In genomic region chr1:134243505-134243904, GRCm38 (mm10) we compare ENCODE assay signal across 13 mouse cellular contexts. TPM values are rescaled to one million over a fixed set of nuclear protein-coding genes. Genes with fewer than 3 reads are reported as not detected.
A peak's percentile ranks its signal among the peaks of the same experiment; 100 is the strongest.
DNase-seq lines count a peak whose midpoint lies in the region; ATAC-seq and TF ChIP-seq lines count a peak whose summit lies in the region.
"Had no signal": no experiment of that assay in that cellular context is flagged by ENCODE, and none has a peak within 500 bp of the region (broad histone marks: within the 10 kb centered on the region; RNA-seq: fewer than 3 reads in every experiment).

No protein-coding gene starts in this region.

- H3K9ac ChIP-seq in heart, embryonic 15.5 days: 0 out of 2 replicates have a peak overlapping the region, but pooled peaks have one; percentile 28
- no peak overlapping the region for H3K9ac ChIP-seq in midbrain, embryonic 16.5 days (ENCODE audit: low read depth, low read length)
- H3K9ac ChIP-seq in midbrain, embryonic 15.5 days: no peak overlapping the region
- H3K9ac ChIP-seq in stomach, embryonic 16.5 days (ENCODE audit: low read length): peak overlapping the region; percentile 52; the same call in 1 of the 2 replicates
- H3K9ac ChIP-seq in intestine, postnatal 0 days (ENCODE audit: low read depth, low read length): no peak overlapping the region
- no peak overlapping the region for H3K9ac ChIP-seq in forebrain, embryonic 15.5 days (replicated peaks)
- H3K9ac ChIP-seq: forebrain, embryonic 12.5 days; liver, embryonic 12.5 days had no signal

- no peak overlapping the region for H3K4me3 ChIP-seq in heart, embryonic 15.5 days
- no peak overlapping the region for H3K4me3 ChIP-seq in midbrain, embryonic 16.5 days (ENCODE audit: low read depth, low read length)
- H3K4me3 ChIP-seq in midbrain, embryonic 15.5 days: no peak overlapping the region
- no peak overlapping the region for H3K4me3 ChIP-seq in lung, adult 2 months (replicated peaks; ENCODE audit: extremely low read depth, low read depth, low read length)
- H3K4me3 ChIP-seq in stomach, embryonic 16.5 days (replicated peaks; ENCODE audit: low read length): 0 out of 2 replicates have a peak overlapping the region, but pooled peaks have one; percentile 12
- H3K4me3 ChIP-seq in intestine, postnatal 0 days (ENCODE audit: low read depth, low read length): no peak overlapping the region
- H3K4me3 ChIP-seq in forebrain, embryonic 15.5 days: no peak overlapping the region
- H3K4me3 ChIP-seq: liver, embryonic 12.5 days had no signal

- no peak for DNase-seq in heart, adult 9 months (ENCODE audit: low spot score in 2 of 2)
- DNase-seq in lung, adult 2 months: peak; percentile 44

- no peak overlapping the region for H3K4me2 ChIP-seq in heart, embryonic 15.5 days
- no peak overlapping the region; the same call in 1 of the 2 replicates for H3K4me2 ChIP-seq in midbrain, embryonic 16.5 days (ENCODE audit: low read length)
- H3K4me2 ChIP-seq in midbrain, embryonic 15.5 days: no peak overlapping the region
- peak overlapping the region; percentile 50; the same call in 1 of the 2 replicates for H3K4me2 ChIP-seq in stomach, embryonic 16.5 days (ENCODE audit: low read depth, low read length)
- no peak overlapping the region for H3K4me2 ChIP-seq in intestine, postnatal 0 days (replicated peaks; ENCODE audit: low read depth)
- H3K4me2 ChIP-seq in forebrain, embryonic 15.5 days (replicated peaks): no peak overlapping the region

- peaks cover 27% of the 10 kb centered on the region for H3K4me1 ChIP-seq in heart, embryonic 15.5 days (replicated peaks)
- H3K4me1 ChIP-seq in midbrain, embryonic 16.5 days (ENCODE audit: control insufficient read depth, insufficient read depth, low read length): peaks cover 8% of the 10 kb centered on the region
- H3K4me1 ChIP-seq in midbrain, embryonic 15.5 days: peaks cover 8% of the 10 kb centered on the region
- no peaks in the 10 kb centered on the region for H3K4me1 ChIP-seq in lung, adult 2 months (ENCODE audit: control insufficient read depth, insufficient read depth, low read length)
- H3K4me1 ChIP-seq in stomach, embryonic 16.5 days (ENCODE audit: control insufficient read depth, insufficient read depth, low read length): peaks cover 13% of the 10 kb centered on the region
- no peaks in the 10 kb centered on the region for H3K4me1 ChIP-seq in intestine, postnatal 0 days (replicated peaks; ENCODE audit: control insufficient read depth, insufficient read depth, low read length)
- peaks cover 8% of the 10 kb centered on the region for H3K4me1 ChIP-seq in forebrain, embryonic 15.5 days

- no peaks in the 10 kb centered on the region for H3K36me3 ChIP-seq in heart, embryonic 15.5 days
- H3K36me3 ChIP-seq in midbrain, embryonic 16.5 days (ENCODE audit: control insufficient read depth, insufficient read depth, low read length): no peaks in the 10 kb centered on the region
- no peaks in the 10 kb centered on the region for H3K36me3 ChIP-seq in midbrain, embryonic 15.5 days (replicated peaks)
- no peaks in the 10 kb centered on the region for H3K36me3 ChIP-seq in stomach, embryonic 16.5 days (ENCODE audit: control insufficient read depth, insufficient read depth, low read length)
- H3K36me3 ChIP-seq in intestine, postnatal 0 days (ENCODE audit: control insufficient read depth, insufficient read depth): no peaks in the 10 kb centered on the region
- H3K36me3 ChIP-seq in forebrain, embryonic 15.5 days: no peaks in the 10 kb centered on the region
- H3K36me3 ChIP-seq: forebrain, embryonic 12.5 days; hindbrain, embryonic 15.5 days; liver, embryonic 12.5 days; midbrain, embryonic 12.5 days had no signal

- no peak overlapping the region for H3K27ac ChIP-seq in heart, embryonic 15.5 days
- no peak overlapping the region for H3K27ac ChIP-seq in midbrain, embryonic 16.5 days (ENCODE audit: low read length)
- H3K27ac ChIP-seq in midbrain, embryonic 15.5 days: no peak overlapping the region
- peak overlapping the region; percentile 53 for H3K27ac ChIP-seq in stomach, embryonic 16.5 days (ENCODE audit: low read length)
- H3K27ac ChIP-seq in intestine, postnatal 0 days (ENCODE audit: low read depth, low read length): no peak overlapping the region
- H3K27ac ChIP-seq in forebrain, embryonic 15.5 days (replicated peaks): no peak overlapping the region
- H3K27ac ChIP-seq: forebrain, embryonic 12.5 days; hindbrain, embryonic 15.5 days; liver, embryonic 12.5 days; midbrain, embryonic 12.5 days had no signal

- no peaks in the 10 kb centered on the region for H3K9me3 ChIP-seq in heart, embryonic 15.5 days (replicated peaks)
- no peaks in the 10 kb centered on the region for H3K9me3 ChIP-seq in midbrain, embryonic 16.5 days (replicated peaks; ENCODE audit: control insufficient read depth, low read length, poor library complexity, severe bottlenecking)
- H3K9me3 ChIP-seq in midbrain, embryonic 15.5 days: no peaks in the 10 kb centered on the region
- no peaks in the 10 kb centered on the region for H3K9me3 ChIP-seq in stomach, embryonic 16.5 days (replicated peaks; ENCODE audit: control insufficient read depth, low read length)
- no peaks in the 10 kb centered on the region for H3K9me3 ChIP-seq in intestine, postnatal 0 days (ENCODE audit: control insufficient read depth)
- no peaks in the 10 kb centered on the region for H3K9me3 ChIP-seq in forebrain, embryonic 15.5 days
- H3K9me3 ChIP-seq: forebrain, embryonic 12.5 days; hindbrain, embryonic 15.5 days; liver, embryonic 12.5 days; midbrain, embryonic 12.5 days had no signal

- no peak for ATAC-seq in heart, embryonic 15.5 days (replicated peaks; ENCODE audit: insufficient number of reproducible peaks, insufficient read depth, low FRiP score, low read depth)
- 0 out of 2 replicates have a peak, but pooled peaks have one; percentile 19 for ATAC-seq in midbrain, embryonic 16.5 days
- ATAC-seq in midbrain, embryonic 15.5 days (replicated peaks): no peak
- ATAC-seq in stomach, embryonic 16.5 days (ENCODE audit: insufficient read depth, low FRiP score): peak; percentile 29; the same call in 1 of the 2 replicates
- no peak for ATAC-seq in intestine, postnatal 0 days
- ATAC-seq in forebrain, embryonic 15.5 days (replicated peaks): no peak

- no peaks in the 10 kb centered on the region for H3K27me3 ChIP-seq in heart, embryonic 15.5 days
- no peaks in the 10 kb centered on the region for H3K27me3 ChIP-seq in midbrain, embryonic 16.5 days (ENCODE audit: control insufficient read depth, insufficient read depth, low read depth, low read length)
- peaks cover 6% of the 10 kb centered on the region; the same call in 1 of the 2 replicates for H3K27me3 ChIP-seq in midbrain, embryonic 15.5 days (replicated peaks)
- peaks cover 5% of the 10 kb centered on the region; the same call in 1 of the 2 replicates for H3K27me3 ChIP-seq in stomach, embryonic 16.5 days (ENCODE audit: control insufficient read depth, insufficient read depth, low read length)
- H3K27me3 ChIP-seq in intestine, postnatal 0 days (replicated peaks; ENCODE audit: control insufficient read depth, insufficient read depth, low read length): 0 out of 2 replicates have a peak, but pooled peaks cover 2% of the 10 kb centered on the region
- no peaks in the 10 kb centered on the region for H3K27me3 ChIP-seq in forebrain, embryonic 15.5 days
- H3K27me3 ChIP-seq: hindbrain, embryonic 15.5 days had no signal

- no peak for TF ChIP-seq CTCF in lung, adult 2 months (IDR thresholded peaks at IDR 0.05; ENCODE audit: insufficient read depth, low read length)
- TF ChIP-seq CTCF in intestine, postnatal 0 days (IDR thresholded peaks at IDR 0.05; ENCODE audit: low read depth): no peak

- no peak for TF ChIP-seq POLR2A in lung, adult 2 months (IDR thresholded peaks at IDR 0.05; ENCODE audit: borderline replicate concordance, extremely low read depth, low read depth, low read length)

- 76% methylated on average over 6 of the region's 6 CpGs for WGBS in heart, embryonic 15.5 days
- 74% methylated on average over 6 of the region's 6 CpGs for WGBS in midbrain, embryonic 16.5 days
- WGBS in midbrain, embryonic 15.5 days: 78% methylated on average over 6 of the region's 6 CpGs
- WGBS in lung, adult 2 months: 61% methylated on average over 6 of the region's 6 CpGs
- WGBS in stomach, embryonic 16.5 days: 67% methylated on average over 6 of the region's 6 CpGs
- 75% methylated on average over 6 of the region's 6 CpGs for WGBS in intestine, postnatal 0 days
- 79% methylated on average over 6 of the region's 6 CpGs for WGBS in forebrain, embryonic 15.5 days

RNA-seq across cellular contexts. Expression of gene Adora1, which starts 8.3 kb away (rescaled TPM):
- polyA plus RNA-seq in heart, embryonic 15.5 days (2015; fragmentation: Nextera tagmentation; extraction: Ambion mirVana): 18.5 and 20.5 TPM in 2 replicates
- 18.0 and 26.6 TPM in 2 replicates for polyA plus RNA-seq in midbrain, embryonic 16.5 days (2015; fragmentation: Nextera tagmentation; extraction: Ambion mirVana)
- polyA plus RNA-seq in midbrain, embryonic 15.5 days (2015; fragmentation: Nextera tagmentation; extraction: Ambion mirVana): 16.2 and 19.2 TPM in 2 replicates
- polyA plus RNA-seq in lung, adult 2 months (2012; rRNA removed): 7.6 and 9.1 TPM in 2 replicates
- polyA plus RNA-seq in stomach, embryonic 16.5 days (2015; fragmentation: Nextera tagmentation; extraction: Ambion mirVana): 15.3 and 22.3 TPM in 2 replicates
- polyA plus RNA-seq in intestine, postnatal 0 days (2015; fragmentation: Nextera tagmentation; extraction: Ambion mirVana): 2.2 and 2.4 TPM in 2 replicates
- 14.0 and 15.7 TPM in 2 replicates for polyA plus RNA-seq in forebrain, embryonic 15.5 days (2015; fragmentation: Nextera tagmentation; extraction: Ambion mirVana)

RNA-seq across cellular contexts. Expression of gene Myog, which starts 46.3 kb away (rescaled TPM):
- 0.98 and 2.0 TPM in 2 replicates for polyA plus RNA-seq in heart, embryonic 15.5 days (2015; fragmentation: Nextera tagmentation; extraction: Ambion mirVana)
- polyA plus RNA-seq in midbrain, embryonic 16.5 days (2015; fragmentation: Nextera tagmentation; extraction: Ambion mirVana): 0.13 and 0.14 TPM in 2 replicates
- polyA plus RNA-seq in midbrain, embryonic 15.5 days (2015; fragmentation: Nextera tagmentation; extraction: Ambion mirVana): 0.10 TPM in 1 of 2 replicates, not detected in the other
- 1.7 TPM in 1 of 2 replicates, not detected in the other for polyA plus RNA-seq in lung, adult 2 months (2012; rRNA removed)
- polyA plus RNA-seq in stomach, embryonic 16.5 days (2015; fragmentation: Nextera tagmentation; extraction: Ambion mirVana): 1.2 and 28.7 TPM in 2 replicates
- polyA plus RNA-seq in intestine, postnatal 0 days (2015; fragmentation: Nextera tagmentation; extraction: Ambion mirVana): 0.08 TPM in 1 of 2 replicates, not detected in the other
- polyA plus RNA-seq in forebrain, embryonic 15.5 days (2015; fragmentation: Nextera tagmentation; extraction: Ambion mirVana): 0.22 TPM in 1 of 2 replicates, not detected in the other
- polyA plus RNA-seq: hindbrain, embryonic 15.5 days; small intestine, adult 2 months had no signal

RNA-seq across cellular contexts. Expression of gene Mybph, which starts 50.3 kb away (rescaled TPM):
- polyA plus RNA-seq in heart, embryonic 15.5 days (2015; fragmentation: Nextera tagmentation; extraction: Ambion mirVana): 0.28 and 0.76 TPM in 2 replicates
- polyA plus RNA-seq in midbrain, embryonic 16.5 days (2015; fragmentation: Nextera tagmentation; extraction: Ambion mirVana): 0.18 TPM in 1 of 2 replicates, not detected in the other
- polyA plus RNA-seq in midbrain, embryonic 15.5 days (2015; fragmentation: Nextera tagmentation; extraction: Ambion mirVana): 0.13 and 0.19 TPM in 2 replicates
- polyA plus RNA-seq in lung, adult 2 months (2012; rRNA removed): 0.14 and 7.7 TPM in 2 replicates
- 0.35 and 9.0 TPM in 2 replicates for polyA plus RNA-seq in stomach, embryonic 16.5 days (2015; fragmentation: Nextera tagmentation; extraction: Ambion mirVana)
- 0.13 TPM in 1 of 2 replicates, not detected in the other for polyA plus RNA-seq in intestine, postnatal 0 days (2015; fragmentation: Nextera tagmentation; extraction: Ambion mirVana)
- polyA plus RNA-seq in forebrain, embryonic 15.5 days (2015; fragmentation: Nextera tagmentation; extraction: Ambion mirVana): not detected in 2 replicates
- polyA plus RNA-seq: midbrain, embryonic 12.5 days had no signal

Comparison
In these comparisons a context has a peak if more than half of its experiments do, and no peak if none do; other contexts are left out.
1. ATAC-seq: peak in midbrain, embryonic 16.5 days (single experiment) and stomach, embryonic 16.5 days (single experiment); none in heart, embryonic 15.5 days (single experiment), midbrain, embryonic 15.5 days (single experiment), intestine, postnatal 0 days (single experiment) and forebrain, embryonic 15.5 days (single experiment).
2. H3K9ac ChIP-seq: peak in heart, embryonic 15.5 days (single experiment) and stomach, embryonic 16.5 days (single experiment); none in midbrain, embryonic 16.5 days (single experiment), midbrain, embryonic 15.5 days (single experiment), intestine, postnatal 0 days (single experiment) and forebrain, embryonic 15.5 days (single experiment).